Mouse (Mus musculus): ENCODE results near the gene Anks1b.

- TF ChIP-seq POLR2A (IDR thresholded peaks at IDR 0.05; ENCODE audit: low read depth, low read length) (no peak), CTCF (conservative IDR thresholded peaks at IDR 0.05; ENCODE audit: insufficient read depth, insufficient read length, low read depth, low read length) (peak; percentile 77)
These were observed 855.4 kb downstream of the Anks1b start for GRCm38 (mm10) chr10:90728401-90729358.

Measured in kidney, adult 2 months (tissue).